Mouse (Mus musculus): ENCODE measurements at regions not wholly inside any gene's neighbourhood (a gene's known extent, or its start where the extent isn't known, plus 50 kb on each side); places are given as distances from the start of the nearest gene placed in this dataset.

- no peak overlapping the region for H3K27ac ChIP-seq (replicated peaks; ENCODE audit: low read depth, low read length)
- DNase-seq (ENCODE audit: low spot score) = no peak
- H3K9me3 ChIP-seq (replicated peaks; ENCODE audit: control insufficient read depth, low read length) = no peaks in the 10 kb centered on the region
- H3K4me3 ChIP-seq (ENCODE audit: low read depth, low read length) = no peak overlapping the region
- H3K27me3 ChIP-seq (ENCODE audit: control insufficient read depth, insufficient read depth, low read length) = no peaks in the 10 kb centered on the region
- H3K4me2 ChIP-seq (ENCODE audit: low read depth, low read length) = no peak overlapping the region
- no peak overlapping the region for H3K9ac ChIP-seq (replicated peaks; ENCODE audit: low read length)
- no peaks in the 10 kb centered on the region for H3K4me1 ChIP-seq (ENCODE audit: control insufficient read depth, insufficient read depth, low read length)
- H3K36me3 ChIP-seq (replicated peaks; ENCODE audit: control insufficient read depth, insufficient read depth, low read depth, low read length) = no peaks in the 10 kb centered on the region
- ATAC-seq (replicated peaks; ENCODE audit: insufficient number of reproducible peaks, low FRiP score, low TSS enrichment, low read depth) = no peak
- WGBS = 62% methylated on average over 28 of the region's 28 CpGs
Measured at GRCm38 (mm10) chr8:125335575-125336370, 233.8 kb downstream of the Sipa1l2 start.

- H3K9me3 ChIP-seq (replicated peaks; ENCODE audit: control insufficient read depth, low read length) = no peaks in the 10 kb centered on the region
- H3K36me3 ChIP-seq (replicated peaks; ENCODE audit: control insufficient read depth, insufficient read depth, low read depth, low read length) = no peaks in the 10 kb centered on the region
- H3K4me1 ChIP-seq (ENCODE audit: control insufficient read depth, insufficient read depth, low read length) = no peaks in the 10 kb centered on the region
- H3K27ac ChIP-seq (replicated peaks; ENCODE audit: low read depth, low read length) = no peak overlapping the region
- ATAC-seq (replicated peaks; ENCODE audit: insufficient number of reproducible peaks, low FRiP score, low TSS enrichment, low read depth) (no peak), DNase-seq (ENCODE audit: low spot score) (no peak)
- no peak overlapping the region for H3K9ac ChIP-seq (replicated peaks; ENCODE audit: low read length)
- H3K27me3 ChIP-seq (ENCODE audit: control insufficient read depth, insufficient read depth, low read length) = no peaks in the 10 kb centered on the region
- no peak overlapping the region for H3K4me2 ChIP-seq (ENCODE audit: low read depth, low read length)
- H3K4me3 ChIP-seq (ENCODE audit: low read depth, low read length) = no peak overlapping the region
- WGBS = 46% methylated on average over 6 of the region's 6 CpGs
Measured at GRCm38 (mm10) chr8:125335171-125335570, 234.4 kb downstream of the Sipa1l2 start.

DNA sequence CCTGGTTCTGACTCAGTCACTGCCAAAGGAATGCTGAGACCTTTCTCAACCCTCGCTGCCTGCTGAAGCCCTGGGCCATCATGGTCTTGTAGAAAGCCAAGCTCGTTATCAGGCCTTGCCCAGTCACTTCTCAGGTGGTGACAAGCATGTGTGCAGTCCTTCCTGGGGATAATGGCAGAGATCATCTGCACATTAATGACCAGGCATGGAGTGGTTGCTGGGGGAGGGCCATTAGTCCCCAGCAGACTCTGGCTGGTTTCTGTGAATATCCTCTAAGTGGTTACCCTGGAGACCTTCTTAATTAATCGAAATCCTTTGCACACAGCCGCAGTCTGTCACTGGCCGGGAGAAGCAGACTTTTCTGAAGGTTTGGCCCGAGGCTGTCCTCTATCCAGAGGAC lies 239.0 kb downstream of the Sipa1l2 start:
- Histone ChIP-seq H3K4me1 (ENCODE audit: control insufficient read depth, insufficient read depth, low read length) (peaks cover 3% of the 10 kb centered on the region; the same call in 1 of the 2 replicates), H3K9ac (replicated peaks; ENCODE audit: low read length) (no peak overlapping the region), H3K27ac (replicated peaks; ENCODE audit: low read depth, low read length) (no peak overlapping the region), H3K36me3 (replicated peaks; ENCODE audit: control insufficient read depth, insufficient read depth, low read depth, low read length) (no peaks in the 10 kb centered on the region), H3K27me3 (ENCODE audit: control insufficient read depth, insufficient read depth, low read length) (no peaks in the 10 kb centered on the region), H3K4me2 (ENCODE audit: low read depth, low read length) (no peak overlapping the region), H3K4me3 (ENCODE audit: low read depth, low read length) (no peak overlapping the region), H3K9me3 (replicated peaks; ENCODE audit: control insufficient read depth, low read length) (no peaks in the 10 kb centered on the region)
- WGBS = 65% methylated on average over 6 of the region's 6 CpGs
- ATAC-seq (replicated peaks; ENCODE audit: insufficient number of reproducible peaks, low FRiP score, low TSS enrichment, low read depth) (no peak; the same call in 1 of the 2 replicates), DNase-seq (ENCODE audit: low spot score) (no peak)

- peaks cover 3% of the 10 kb centered on the region; the same call in 1 of the 2 replicates for H3K4me1 ChIP-seq (ENCODE audit: control insufficient read depth, insufficient read depth, low read length)
- no peaks in the 10 kb centered on the region for H3K27me3 ChIP-seq (ENCODE audit: control insufficient read depth, insufficient read depth, low read length)
- H3K27ac ChIP-seq (replicated peaks; ENCODE audit: low read depth, low read length) = no peak overlapping the region
- no peak overlapping the region for H3K4me2 ChIP-seq (ENCODE audit: low read depth, low read length)
- H3K9me3 ChIP-seq (replicated peaks; ENCODE audit: control insufficient read depth, low read length) = no peaks in the 10 kb centered on the region
- WGBS = 84% methylated on average over 4 of the region's 4 CpGs
- H3K36me3 ChIP-seq (replicated peaks; ENCODE audit: control insufficient read depth, insufficient read depth, low read depth, low read length) = no peaks in the 10 kb centered on the region
- ATAC-seq (replicated peaks; ENCODE audit: insufficient number of reproducible peaks, low FRiP score, low TSS enrichment, low read depth) = no peak
- DNase-seq (ENCODE audit: low spot score) = no peak
- H3K9ac ChIP-seq (replicated peaks; ENCODE audit: low read length) = no peak overlapping the region
- H3K4me3 ChIP-seq (ENCODE audit: low read depth, low read length) = no peak overlapping the region
Measured at GRCm38 (mm10) chr8:125328650-125329049, 241.0 kb downstream of the Sipa1l2 start.

DNA sequence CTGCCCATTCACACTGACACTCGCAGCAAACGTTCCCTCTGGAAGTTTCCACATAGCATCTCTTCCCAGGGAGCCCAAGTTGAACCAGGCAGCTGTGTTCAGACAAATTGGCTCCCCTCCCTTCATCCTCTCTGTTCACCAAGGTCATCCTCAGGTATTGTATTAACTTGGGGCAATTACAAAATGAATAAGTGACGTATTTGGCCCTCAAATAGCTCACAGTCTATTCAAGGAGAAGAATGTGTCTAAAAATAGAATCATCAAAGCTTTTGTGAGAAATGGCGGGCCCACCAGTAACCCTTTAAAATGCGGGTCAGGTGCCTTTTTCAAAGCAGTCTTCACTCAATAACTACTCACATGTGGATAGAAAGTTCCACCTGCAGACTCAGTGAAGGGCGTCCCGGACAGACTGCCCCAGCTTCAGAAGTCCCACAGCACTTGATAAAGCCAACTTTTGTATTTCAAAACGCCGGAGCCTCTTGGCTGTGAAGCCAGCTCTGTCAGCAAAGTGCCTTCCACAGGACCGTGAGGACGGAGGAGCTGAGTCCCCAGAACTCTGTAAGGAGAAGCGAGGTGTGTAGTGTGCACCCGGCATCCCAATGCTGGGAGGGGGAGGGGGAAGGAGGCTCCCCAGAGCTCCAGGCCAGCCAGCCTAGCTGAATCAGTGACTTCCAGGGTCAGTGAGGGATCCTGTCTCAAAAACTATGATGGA lies 241.9 kb downstream of the Sipa1l2 start:
- 68% methylated on average over 13 of the region's 13 CpGs for WGBS
- Histone ChIP-seq H3K4me3 (ENCODE audit: low read depth, low read length) (no peak overlapping the region), H3K9me3 (replicated peaks; ENCODE audit: control insufficient read depth, low read length) (no peaks in the 10 kb centered on the region), H3K27me3 (ENCODE audit: control insufficient read depth, insufficient read depth, low read length) (no peaks in the 10 kb centered on the region), H3K36me3 (replicated peaks; ENCODE audit: control insufficient read depth, insufficient read depth, low read depth, low read length) (no peaks in the 10 kb centered on the region), H3K4me2 (ENCODE audit: low read depth, low read length) (no peak overlapping the region), H3K4me1 (ENCODE audit: control insufficient read depth, insufficient read depth, low read length) (peaks cover 3% of the 10 kb centered on the region; the same call in 1 of the 2 replicates), H3K27ac (replicated peaks; ENCODE audit: low read depth, low read length) (no peak overlapping the region), H3K9ac (replicated peaks; ENCODE audit: low read length) (no peak overlapping the region)
- ATAC-seq (replicated peaks; ENCODE audit: insufficient number of reproducible peaks, low FRiP score, low TSS enrichment, low read depth) (no peak), DNase-seq (ENCODE audit: low spot score) (no peak)

DNA sequence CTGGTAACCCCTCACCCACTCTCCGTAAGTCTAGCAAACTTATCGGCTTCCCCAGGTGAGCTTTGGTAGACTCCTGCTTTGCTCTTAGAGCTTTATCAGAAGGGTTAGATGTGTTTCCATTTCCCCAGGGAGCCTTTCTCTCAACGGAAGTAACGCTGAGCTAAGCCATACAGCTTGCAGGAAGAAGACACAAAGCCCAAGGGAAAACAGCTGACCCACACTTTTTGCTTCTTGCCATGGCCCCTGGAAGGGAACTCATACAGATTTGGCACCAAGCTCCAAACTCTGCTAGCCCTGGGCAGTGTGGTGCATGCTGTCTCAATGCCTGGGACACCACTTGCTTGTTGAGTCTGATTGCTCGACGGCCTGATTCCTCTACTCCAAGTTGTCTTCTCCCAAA lies 242.6 kb downstream of the Sipa1l2 start:
- no peak for DNase-seq (ENCODE audit: low spot score)
- Histone ChIP-seq H3K4me2 (ENCODE audit: low read depth, low read length) (no peak overlapping the region), H3K9me3 (replicated peaks; ENCODE audit: control insufficient read depth, low read length) (no peaks in the 10 kb centered on the region), H3K27ac (replicated peaks; ENCODE audit: low read depth, low read length) (no peak overlapping the region), H3K9ac (replicated peaks; ENCODE audit: low read length) (no peak overlapping the region), H3K4me1 (ENCODE audit: control insufficient read depth, insufficient read depth, low read length) (peaks cover 3% of the 10 kb centered on the region; the same call in 1 of the 2 replicates), H3K36me3 (replicated peaks; ENCODE audit: control insufficient read depth, insufficient read depth, low read depth, low read length) (no peaks in the 10 kb centered on the region), H3K4me3 (ENCODE audit: low read depth, low read length) (no peak overlapping the region), H3K27me3 (ENCODE audit: control insufficient read depth, insufficient read depth, low read length) (no peaks in the 10 kb centered on the region)
- no peak for ATAC-seq (replicated peaks; ENCODE audit: insufficient number of reproducible peaks, low FRiP score, low TSS enrichment, low read depth)
- 76% methylated on average over 6 of the region's 6 CpGs for WGBS

GRCm38 (mm10) chr8:125325736-125326135 lies 243.9 kb downstream of the Sipa1l2 start:
- DNase-seq (ENCODE audit: low spot score) (peak; percentile 71), ATAC-seq (replicated peaks; ENCODE audit: insufficient number of reproducible peaks, low FRiP score, low TSS enrichment, low read depth) (no peak)
- no peaks in the 10 kb centered on the region for H3K27me3 ChIP-seq (ENCODE audit: control insufficient read depth, insufficient read depth, low read length)
- 68% methylated on average over 6 of the region's 6 CpGs for WGBS
- H3K4me1 ChIP-seq (ENCODE audit: control insufficient read depth, insufficient read depth, low read length) = peaks cover 3% of the 10 kb centered on the region; the same call in 1 of the 2 replicates
- no peak overlapping the region for H3K9ac ChIP-seq (replicated peaks; ENCODE audit: low read length)
- H3K4me2 ChIP-seq (ENCODE audit: low read depth, low read length) = no peak overlapping the region
- no peak overlapping the region for H3K27ac ChIP-seq (replicated peaks; ENCODE audit: low read depth, low read length)
- H3K4me3 ChIP-seq (ENCODE audit: low read depth, low read length) = no peak overlapping the region
- H3K9me3 ChIP-seq (replicated peaks; ENCODE audit: control insufficient read depth, low read length) = no peaks in the 10 kb centered on the region
- H3K36me3 ChIP-seq (replicated peaks; ENCODE audit: control insufficient read depth, insufficient read depth, low read depth, low read length) = no peaks in the 10 kb centered on the region

DNA sequence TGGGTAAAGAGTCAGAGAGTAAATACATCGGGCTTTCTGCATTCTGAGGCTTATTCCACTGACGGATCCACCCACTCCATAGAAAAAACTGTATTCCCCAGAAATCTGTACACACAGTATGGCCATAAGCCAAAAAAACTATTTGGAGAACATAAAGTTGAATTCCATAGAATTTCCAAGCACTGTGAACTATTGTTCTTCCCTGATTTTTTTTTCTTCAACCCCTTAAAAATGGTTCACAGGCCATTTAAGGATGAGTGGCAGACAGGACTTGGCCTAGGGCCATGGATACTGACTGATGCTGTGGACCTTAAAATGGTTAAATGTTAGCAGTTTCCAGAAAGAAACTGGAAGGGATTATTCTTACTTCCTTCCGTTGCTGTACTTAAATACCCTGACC lies 247.0 kb downstream of the Sipa1l2 start:
- Histone ChIP-seq H3K9me3 (replicated peaks; ENCODE audit: control insufficient read depth, low read length) (no peaks in the 10 kb centered on the region), H3K4me2 (ENCODE audit: low read depth, low read length) (no peak overlapping the region), H3K9ac (replicated peaks; ENCODE audit: low read length) (no peak overlapping the region), H3K4me3 (ENCODE audit: low read depth, low read length) (no peak overlapping the region), H3K27ac (replicated peaks; ENCODE audit: low read depth, low read length) (no peak overlapping the region), H3K4me1 (ENCODE audit: control insufficient read depth, insufficient read depth, low read length) (peaks cover 3% of the 10 kb centered on the region; the same call in 1 of the 2 replicates), H3K27me3 (ENCODE audit: control insufficient read depth, insufficient read depth, low read length) (no peaks in the 10 kb centered on the region), H3K36me3 (replicated peaks; ENCODE audit: control insufficient read depth, insufficient read depth, low read depth, low read length) (no peaks in the 10 kb centered on the region)
- WGBS = 76% methylated on average over 3 of the region's 3 CpGs
- no peak for ATAC-seq (replicated peaks; ENCODE audit: insufficient number of reproducible peaks, low FRiP score, low TSS enrichment, low read depth)
- DNase-seq (ENCODE audit: low spot score) = no peak
